Mouse (Mus musculus) natural killer cell, adult 2 months (primary cell): ENCODE data around the gene Asb7.

Experiments used
- DNase-seq, 2 experiments: peaks; one replicate each; pipeline ENCODE4 v3.0.0; 2022; ENCODE audit warnings: low spot score in 2 of 2

Asb7 gene

DNA sequence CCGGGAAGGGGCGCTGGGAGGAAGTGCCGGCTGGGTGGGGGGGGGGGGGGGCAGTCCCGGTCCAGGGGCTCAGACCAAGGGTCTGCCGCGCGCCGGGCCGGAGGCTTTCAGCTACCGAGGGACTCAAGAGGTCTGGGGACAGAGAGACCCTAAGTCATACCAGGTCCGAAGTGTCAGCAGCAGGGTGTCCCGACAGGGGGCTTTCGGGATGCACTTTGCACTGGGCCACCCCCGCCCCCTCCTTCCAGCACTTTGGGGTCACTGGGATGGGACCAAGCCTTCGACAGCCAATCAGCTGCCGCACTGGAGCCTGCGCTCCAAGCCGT lies at the start of gene Asb7:
Gene Asb7 (minus strand): TSS at position 303 of the 326 bp plus-strand sequence.
- no peak for DNase-seq

DNA sequence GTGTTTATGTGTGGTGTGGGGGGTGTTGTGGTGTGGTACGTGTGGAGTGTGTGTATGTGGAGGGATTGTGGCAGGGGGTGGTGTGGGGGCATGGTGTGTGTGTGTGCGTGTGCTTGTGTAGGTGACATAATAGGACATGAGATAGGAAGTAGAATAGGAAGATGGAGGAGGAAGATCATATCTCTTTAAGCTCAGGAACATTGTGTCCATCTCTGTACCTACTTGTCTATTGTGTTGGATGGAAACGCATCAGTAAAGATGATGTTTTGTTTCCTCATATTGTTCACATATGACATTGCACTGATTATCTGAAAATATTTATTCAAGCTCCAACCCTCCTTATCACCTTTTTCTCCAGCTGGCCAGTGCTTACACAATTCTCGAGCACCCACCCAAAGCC lies 48.0 kb upstream of the Asb7 start:
- DNase-seq: no peak

DNA sequence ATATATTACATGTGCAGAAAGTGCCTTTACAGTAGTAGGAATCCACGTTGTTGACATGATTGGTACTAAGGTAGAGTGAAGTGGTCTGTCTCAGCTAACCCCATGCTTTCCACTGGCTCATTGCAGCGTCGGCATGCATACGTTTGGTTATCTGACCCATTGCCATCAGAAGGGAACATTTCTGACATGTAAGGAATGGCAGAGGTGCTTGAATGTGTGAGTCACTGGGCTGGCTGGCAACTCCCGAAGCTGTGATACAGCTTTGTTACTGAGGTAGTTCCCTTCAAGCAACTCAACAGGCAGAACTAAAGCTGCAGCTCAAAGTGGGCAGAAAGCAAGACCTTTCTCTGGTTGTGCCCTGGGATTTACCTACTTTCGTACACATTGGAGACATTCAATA lies 45.6 kb upstream of the Asb7 start:
- no peak for DNase-seq

DNA sequence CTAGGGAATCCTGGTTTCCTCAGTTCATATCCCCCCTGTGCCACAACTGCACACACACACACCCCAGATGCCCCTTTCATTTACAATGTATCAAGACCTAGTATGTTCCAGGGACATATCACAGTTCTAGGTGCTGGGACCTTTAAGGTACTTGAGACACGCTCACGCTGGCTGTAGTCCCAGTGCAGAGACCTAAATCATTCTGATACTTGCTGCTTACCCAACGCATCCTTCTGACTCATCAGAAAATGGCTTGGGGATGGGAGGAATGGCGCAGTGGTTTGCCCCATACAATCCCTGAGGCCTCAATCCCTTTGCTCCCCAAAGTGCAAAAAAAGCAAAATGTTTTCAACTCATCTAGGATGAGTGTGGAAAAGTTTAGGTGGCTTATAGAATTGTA lies 45.1 kb upstream of the Asb7 start:
- DNase-seq: no peak

DNA sequence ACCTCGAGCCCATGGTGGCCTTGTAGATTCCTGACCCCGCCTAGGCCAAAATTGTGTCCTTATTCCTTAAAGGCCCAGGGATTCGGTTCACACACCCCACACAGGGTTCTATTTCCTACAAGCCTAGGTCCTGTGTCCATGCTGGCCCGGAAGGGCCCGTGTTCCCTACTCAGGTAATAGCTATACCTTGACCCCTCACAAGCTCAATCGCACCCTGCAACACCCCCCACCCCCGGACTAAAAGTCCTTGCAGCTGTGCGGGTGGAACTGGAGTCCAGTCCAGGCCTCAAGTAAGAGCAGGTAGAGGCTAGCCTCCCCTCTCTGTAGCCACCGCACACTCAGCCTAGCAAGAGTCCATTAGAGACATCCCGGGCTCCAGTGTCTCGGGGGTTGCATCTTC lies 44.5 kb upstream of the Asb7 start:
- no peak for DNase-seq

DNA sequence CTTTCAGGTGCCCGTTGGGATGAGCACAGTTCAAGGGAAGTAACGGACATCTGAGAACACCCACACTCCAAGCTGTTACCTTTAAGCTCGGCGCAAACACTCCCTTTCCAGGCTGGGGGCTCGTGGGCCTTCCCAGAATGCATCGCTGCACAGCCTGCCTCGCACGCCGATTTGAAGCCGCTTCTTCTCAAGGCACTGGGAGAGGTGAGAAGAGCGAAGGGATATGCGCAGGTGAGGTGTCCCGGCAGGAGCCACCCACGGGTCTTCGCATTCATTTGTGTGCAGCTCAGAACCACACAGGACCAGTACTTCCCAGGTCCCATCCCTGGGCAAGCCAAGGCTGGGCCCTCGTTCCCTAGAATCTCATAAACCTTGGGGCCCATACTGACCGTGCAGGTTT lies 44.0 kb upstream of the Asb7 start:
- DNase-seq: no peak

DNA sequence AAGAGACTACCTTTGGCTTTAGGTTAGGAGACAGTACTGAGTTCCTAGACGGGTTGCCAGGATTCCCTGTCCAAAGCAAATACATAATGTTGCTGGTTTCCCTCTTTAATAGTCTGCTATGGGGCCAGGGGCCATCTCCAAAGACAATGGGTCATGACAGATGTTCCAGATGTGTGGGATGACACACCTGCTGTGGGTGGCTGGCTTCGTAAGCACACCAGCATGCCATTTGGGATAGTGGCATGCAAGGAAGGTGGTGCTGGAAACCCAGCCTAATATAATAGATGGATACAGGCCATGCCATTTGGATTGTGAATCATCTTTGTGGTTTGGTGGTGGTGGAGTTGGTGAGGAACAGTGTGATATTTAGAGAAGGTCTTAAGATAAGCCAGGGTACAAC lies 39.8 kb upstream of the Asb7 start:
- DNase-seq: no peak

DNA sequence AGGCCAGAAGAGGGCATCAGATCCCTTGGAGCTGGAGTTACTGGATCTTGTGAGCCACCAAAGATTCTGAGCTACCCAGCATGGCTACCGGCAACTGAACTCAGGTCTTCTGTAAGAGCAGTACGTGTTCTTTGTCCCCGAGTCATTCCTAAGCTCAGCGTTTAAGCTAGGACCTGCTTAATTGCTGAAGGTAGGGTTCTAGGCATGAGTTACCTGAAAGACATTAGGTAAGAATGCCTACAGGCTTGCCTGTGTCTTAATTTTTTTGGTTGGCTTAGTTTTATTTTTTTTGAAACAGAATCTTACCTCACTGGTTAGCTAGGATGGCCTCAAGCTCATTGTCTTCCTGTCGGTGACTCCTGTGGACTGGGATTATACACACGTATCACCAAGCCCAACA lies 38.7 kb upstream of the Asb7 start:
- no peak for DNase-seq

DNA sequence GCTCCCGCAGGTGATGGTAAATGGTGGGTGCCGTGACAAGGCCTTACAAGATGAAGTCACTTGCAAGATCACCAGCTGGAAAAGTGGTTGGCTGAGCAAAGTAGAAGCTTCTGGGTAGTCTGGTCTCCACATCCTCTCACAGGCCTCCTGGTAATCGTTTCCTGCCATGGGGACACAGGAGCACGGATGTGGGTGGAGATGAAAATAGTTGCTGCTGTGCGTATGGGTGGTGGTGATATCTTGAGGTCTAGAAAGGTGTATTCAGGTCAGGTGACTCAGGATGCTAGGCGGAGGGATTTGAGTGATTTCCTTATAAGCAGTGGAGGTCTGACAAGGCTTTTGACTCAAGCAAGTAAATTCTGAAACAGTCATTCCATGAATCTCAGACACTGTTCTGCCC lies 35.6 kb upstream of the Asb7 start:
- no peak for DNase-seq

DNA sequence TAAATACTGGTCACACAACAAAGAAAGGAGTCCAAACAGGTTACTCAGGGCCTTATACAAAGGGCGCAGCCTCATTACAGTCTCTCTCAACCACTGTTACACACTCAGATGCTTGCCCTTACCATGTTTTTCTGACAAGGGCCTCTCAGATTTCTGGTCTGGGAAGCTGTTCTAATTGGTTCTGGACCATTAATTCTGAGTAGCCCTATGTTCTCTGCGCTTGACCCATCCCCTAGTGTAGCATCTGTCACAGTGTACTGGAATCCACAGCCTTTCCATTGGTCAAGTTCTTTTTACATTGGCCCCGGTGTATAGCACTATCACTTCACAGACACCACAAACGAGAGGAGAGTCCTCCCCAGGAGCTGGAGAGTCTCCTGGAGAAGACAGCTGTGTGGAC lies 35.1 kb upstream of the Asb7 start:
- DNase-seq: no peak

DNA sequence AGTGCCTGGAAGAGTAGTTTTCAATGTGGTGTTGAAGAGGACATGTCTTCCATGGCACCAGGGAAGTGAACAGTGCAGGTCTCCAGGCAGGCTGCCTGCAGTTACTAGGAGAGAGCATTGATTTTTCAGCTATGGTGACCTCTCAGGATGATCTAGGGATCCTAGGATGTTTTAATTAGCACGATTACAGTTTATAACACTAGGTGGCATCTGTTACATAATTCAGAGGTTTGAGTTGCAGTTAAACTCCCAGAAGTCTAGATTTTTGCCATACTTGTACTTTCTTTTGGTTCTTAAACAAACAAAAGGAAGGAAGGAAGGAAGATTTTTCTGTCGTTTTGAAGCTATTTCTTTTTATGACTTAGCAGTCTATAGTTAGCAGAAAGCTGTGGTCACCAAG lies 21.8 kb upstream of the Asb7 start:
- no peak for DNase-seq

DNA sequence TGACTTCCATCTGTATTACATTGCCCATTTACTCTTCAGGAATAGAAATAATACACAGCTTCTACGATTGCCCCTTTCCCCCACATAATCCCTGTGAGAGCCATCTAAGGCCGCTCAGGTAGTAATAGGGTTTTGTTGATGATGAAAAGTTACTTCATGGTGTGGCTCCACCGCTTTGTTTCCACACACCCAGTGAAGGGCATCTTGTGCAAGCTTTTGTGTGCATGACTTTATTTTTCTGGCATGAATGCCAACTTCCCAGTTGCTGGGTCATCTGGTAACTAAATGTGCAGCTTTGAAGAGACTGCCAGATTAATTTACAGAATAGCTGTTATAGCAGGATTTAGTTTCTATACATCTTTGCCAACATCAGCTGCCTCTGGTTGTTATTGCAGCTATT lies 15.2 kb upstream of the Asb7 start:
- no peak for DNase-seq

DNA sequence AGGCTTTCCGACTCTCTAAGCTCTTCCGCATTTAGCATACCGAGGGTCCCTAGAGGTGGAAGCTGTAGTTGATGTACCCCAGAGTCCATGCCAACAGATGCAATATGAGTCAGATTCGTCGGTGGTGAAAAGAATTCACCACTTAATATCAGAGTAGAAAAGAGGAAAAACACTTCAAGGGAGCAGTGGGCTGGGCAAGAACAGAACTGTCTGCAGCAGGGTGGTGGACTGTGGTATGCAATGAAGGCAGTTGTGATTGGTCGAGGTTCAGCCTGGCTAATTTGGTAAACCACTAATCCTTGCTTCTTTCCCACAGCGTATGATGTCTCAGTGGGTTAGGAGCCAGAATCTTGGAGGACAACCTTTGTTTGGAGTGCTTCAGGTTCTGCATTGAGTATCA lies 13.3 kb upstream of the Asb7 start:
- DNase-seq: no peak

DNA sequence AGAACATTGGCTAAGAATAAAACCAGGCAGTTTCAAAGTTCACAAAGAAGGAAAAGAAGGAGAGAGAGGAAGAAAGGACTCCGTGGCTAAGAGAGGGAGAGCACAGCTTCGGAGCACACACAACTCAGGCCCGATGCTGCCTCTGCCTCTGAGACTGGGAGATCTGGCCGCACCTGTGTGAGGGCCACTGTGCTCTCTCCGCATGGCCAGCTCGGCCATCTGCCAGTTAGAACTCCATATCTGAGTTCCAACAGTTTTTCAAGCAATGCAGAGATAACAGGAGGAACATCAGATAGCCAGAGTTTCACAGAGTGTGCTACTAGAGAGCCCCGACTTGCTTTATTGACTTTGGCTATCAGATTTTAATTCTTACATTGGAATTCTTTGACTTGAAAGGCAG lies 5.1 kb upstream of the Asb7 start:
- no peak for DNase-seq

DNA sequence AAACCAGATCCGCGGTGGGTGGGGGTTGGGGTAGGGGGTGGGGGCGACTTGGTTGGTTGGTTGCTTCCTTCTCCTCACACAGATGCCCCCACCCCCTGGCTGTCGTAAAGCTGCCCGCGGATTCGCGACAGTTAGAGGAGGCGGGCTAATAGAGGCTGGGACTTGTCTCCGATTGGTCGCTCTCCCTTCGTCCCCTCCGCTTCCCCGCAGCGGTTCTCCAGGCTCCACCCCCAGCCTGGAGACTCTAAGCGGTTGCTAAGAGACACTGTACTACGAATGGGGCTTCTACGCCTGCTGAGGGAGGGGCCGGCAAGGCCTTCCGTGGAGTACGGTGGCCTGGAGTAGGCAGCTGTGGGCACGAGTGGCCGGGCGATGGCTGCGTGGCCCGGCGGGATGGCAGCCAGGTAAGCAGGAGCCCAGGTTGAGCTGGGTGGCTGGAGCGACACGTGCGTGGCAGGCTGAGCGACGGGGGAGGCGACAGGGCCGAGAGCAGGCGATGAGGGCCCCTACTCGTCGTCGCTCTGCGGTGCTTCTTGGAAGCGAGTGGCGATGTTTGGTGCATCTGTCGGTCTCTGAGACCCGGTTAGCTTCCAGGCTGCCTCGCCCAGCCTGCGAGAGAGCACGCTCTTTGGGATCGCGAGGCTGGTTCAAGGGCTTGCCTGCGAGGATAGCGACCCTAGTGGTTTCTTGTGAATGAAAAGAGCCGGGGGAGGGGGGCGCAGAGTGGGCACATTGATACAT lies 394 bp upstream of the Asb7 start, which contains the start of gene Lins1:
Gene Lins1 (plus strand): TSS at position 270 of the 741 bp plus-strand sequence.
- DNase-seq: peak; percentile 96 to 98

DNA sequence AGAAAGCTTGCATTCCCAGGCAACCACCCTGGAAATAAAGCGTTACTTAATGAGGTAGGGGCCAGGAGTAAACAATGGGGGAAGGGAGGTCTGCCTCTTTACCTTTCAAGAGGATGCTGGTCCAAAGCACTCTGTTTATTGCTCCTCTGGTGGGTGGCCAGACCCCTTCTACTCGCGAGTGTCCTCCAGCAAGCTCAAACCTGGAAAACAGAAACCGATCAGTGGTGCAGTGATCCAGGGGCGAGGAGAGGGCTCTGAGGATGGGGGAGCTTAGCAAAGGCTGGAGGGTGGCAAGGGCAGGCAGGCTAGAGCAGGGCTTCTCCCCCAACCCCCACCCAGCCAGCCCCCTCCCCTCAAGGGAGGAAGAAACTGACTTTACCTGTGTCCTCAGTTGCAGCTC lies 675 bp downstream of the Asb7 start:
- DNase-seq: no peak

DNA sequence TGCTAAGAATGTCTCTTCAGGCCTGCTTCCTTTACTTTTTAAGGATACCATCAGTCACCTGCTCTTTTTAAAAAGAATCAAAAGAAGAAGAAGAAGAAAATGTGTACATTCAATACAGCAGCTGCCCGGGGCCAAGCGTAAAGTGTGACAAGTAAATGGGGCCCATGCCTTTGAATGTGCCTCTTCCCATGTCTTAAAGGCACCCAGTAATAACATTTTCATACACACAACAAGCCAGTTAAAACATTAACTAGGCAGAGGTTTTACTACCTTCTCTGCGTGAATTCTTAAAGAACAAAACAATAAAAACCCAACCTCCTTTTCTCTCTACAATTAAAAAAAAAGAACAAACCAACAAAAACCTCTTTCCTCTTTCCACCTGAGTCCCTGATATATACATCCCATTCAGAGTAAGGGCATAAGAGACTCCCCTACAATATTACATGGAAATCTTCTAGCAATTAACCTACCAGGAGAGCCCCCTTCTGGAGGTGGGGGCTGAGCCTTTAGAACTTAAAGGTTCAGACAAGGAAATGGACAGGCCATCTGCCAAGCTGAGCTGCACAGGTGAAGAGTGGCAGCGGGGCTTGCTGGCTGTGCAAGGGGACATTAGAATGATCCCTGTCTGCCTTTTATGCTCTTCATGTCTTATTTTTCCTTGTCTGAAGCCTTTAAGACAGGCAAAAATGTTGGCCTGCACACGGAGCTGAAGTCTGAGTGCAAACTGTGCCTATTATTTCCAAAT lies 7.1 kb downstream of the Asb7 start:
- no peak for DNase-seq

DNA sequence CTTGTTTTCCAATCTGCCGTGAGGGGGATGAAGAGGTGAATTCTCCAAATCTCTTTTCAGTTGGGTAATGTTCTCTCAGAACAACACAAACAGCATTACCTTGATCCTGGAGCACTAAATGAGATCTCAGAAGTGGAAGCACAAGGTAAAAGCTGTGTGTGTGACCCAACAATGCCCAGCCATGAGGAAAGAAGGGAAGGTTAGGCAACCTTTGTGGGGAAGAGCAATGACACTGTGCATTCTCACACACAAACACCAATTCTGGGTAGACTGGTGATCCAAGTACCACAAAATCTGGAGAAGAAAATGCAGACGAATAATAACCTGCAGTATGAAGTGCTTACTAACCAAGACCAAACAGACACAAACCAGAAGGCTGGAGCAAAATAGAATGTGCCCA lies 13.6 kb downstream of the Asb7 start:
- no peak for DNase-seq

DNA sequence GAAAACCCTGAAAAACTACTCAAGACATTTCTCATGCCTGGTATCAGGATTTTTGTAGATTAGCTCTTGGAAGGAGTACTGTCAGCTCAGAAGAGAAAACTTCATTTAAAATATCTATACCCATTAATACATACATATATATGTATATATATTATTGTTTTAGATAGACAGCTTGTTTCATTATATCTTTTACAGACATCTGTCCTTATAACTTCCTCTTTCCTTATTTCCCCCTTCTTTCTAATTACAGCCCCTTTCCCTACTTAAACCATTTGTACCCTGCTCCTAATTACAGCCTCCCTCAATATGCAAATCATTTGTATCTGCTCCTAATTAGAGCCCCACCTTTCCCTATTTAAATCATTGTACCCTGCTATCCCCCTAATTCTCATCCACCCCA lies 22.3 kb downstream of the Asb7 start:
- no peak for DNase-seq

DNA sequence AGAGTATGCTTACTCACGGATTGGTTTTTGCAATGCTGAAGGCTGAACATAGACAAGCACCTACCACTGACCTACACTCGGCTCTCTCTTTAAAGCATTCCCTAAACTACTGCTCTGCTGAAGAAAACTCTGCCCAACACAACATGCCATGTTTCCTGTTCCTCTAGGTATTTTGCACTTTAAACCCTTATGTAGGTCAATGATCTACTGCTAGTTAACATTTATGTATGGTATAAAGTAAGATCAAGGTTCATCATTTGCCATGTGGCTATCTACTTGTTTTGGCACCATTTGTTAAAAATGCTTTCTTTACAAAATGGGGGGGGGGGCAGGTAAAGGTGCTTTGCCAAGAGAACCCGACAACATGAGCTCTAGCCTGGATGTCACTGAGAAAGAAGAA lies 25.8 kb downstream of the Asb7 start:
- DNase-seq: no peak

DNA sequence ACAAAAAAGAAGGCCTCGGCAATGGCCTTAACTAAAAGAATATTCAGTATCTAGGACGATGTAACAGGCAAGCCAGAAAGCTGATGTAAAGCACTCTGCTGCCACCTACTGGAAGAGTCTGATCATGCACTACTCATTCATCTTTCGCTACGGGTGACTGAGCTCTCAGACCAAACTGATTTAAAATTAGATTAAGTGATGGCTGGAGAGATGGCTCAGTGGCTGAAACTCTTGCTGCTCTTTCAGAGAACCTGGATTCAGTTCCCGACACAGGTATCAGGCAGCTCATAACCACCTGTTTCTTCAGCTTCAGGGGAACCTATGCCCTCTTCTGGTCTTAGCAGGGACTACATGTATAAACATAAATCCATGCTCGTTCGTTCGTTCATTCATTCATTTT lies 27.8 kb downstream of the Asb7 start:
- DNase-seq: peak; percentile 70 to 77

DNA sequence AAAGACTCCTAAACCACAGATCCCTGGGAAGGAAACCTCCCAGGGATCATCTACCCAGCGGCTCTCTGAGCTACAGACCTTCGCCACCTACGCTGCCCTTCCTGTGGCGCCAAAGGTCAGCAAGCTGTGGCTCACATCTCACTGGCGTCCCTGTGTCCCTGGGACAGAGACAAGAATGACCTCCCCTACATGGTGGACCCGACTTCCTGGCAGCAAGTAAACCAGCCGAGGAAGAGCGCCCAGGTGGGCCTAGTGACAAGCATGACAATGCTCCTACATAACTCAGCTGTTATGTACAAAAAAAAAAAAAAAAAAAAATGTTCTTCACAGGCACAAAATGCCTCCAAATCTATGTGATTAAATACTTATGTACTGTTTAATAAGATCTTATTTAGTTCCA lies 28.4 kb downstream of the Asb7 start:
- no peak for DNase-seq

DNA sequence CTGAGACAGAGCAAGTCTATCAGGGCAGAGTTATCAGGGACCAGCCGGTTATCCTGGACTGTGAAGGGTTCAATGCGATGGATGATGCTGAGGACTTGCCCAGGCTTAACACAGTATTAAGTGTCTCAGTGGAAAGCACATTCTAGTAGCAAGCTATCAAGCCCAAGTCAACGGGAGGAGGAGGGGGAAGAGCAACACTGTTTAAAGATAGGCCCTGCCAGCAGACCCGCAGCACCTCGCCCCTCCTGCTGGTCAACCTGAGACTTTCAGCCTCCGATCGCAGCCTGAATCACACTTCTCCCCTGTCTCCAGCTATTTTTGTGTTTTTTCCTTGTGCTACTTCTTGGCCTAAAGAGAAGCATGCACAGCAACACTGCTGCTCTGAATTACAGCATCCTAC lies 29.1 kb downstream of the Asb7 start:
- no peak for DNase-seq

DNA sequence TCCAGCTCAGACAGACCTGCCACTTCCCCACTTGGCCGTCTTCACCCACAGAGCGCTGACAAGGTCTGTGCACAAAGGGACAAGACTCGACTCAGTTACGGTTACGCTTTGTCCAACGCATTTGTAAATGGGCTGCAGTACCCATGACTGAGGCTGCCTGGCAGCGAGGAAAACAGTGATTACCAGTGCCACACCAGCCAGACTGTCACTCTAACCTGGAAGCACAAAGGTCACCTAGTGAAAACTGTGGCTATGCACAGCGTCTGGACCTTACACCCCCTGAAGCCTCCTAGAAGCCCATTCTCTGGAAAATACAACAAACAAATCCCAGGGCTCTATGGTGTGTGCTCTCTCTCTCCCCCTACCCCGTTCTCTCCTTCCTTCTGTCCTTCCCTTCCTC lies 33.9 kb downstream of the Asb7 start:
- DNase-seq: no peak
